Mouse (Mus musculus) lung, embryonic 15.5 days (tissue): ENCODE measurements around the gene Fam71d. TPM values are rescaled to one million over a fixed set of nuclear protein-coding genes. Genes with fewer than 3 reads are reported as not detected.

Experiments
- ATAC-seq: fragments of 200-750 bp; cut with Nextera tagmentation; 2 replicates; pipeline ENCODE4 v1.8.0; 2017; ENCODE audit warnings: moderate number of reproducible peaks, borderline replicate concordance; ENCODE audit not compliant: low FRiP score, low TSS enrichment; ENCODE audit errors: extremely low read depth
- H3K27ac ChIP-seq: fragments of 300-500 bp; sonication (generic); 2 replicates; pipeline ENCODE4 v1.5.1; 2015; ENCODE audit warnings: moderate library complexity, mild to moderate bottlenecking, inconsistent platforms
- H3K27me3 ChIP-seq: fragments of 300-500 bp; sonication (generic); 2 replicates; pipeline ENCODE4 v1.6.1; 2015; ENCODE audit warnings: inconsistent platforms
- H3K36me3 ChIP-seq: fragments of 300-500 bp; sonication (generic); 2 replicates; pipeline ENCODE4 v1.6.1; 2015; ENCODE audit warnings: inconsistent platforms
- H3K4me1 ChIP-seq: fragments of 300-500 bp; sonication (generic); 2 replicates; pipeline ENCODE4 v1.6.1; 2015; ENCODE audit warnings: inconsistent platforms
- H3K4me2 ChIP-seq: fragments of 300-500 bp; sonication (generic); 2 replicates; pipeline ENCODE4 v1.6.1; 2015; ENCODE audit warnings: inconsistent platforms, mild to moderate bottlenecking, moderate library complexity
- H3K4me3 ChIP-seq: fragments of 300-500 bp; sonication (generic); 2 replicates; pipeline ENCODE4 v1.5.1; 2015; ENCODE audit warnings: mild to moderate bottlenecking, inconsistent platforms
- H3K9ac ChIP-seq: fragments of 300-500 bp; sonication (generic); 2 replicates; pipeline ENCODE4 v1.6.1; 2015; ENCODE audit warnings: inconsistent platforms
- H3K9me3 ChIP-seq: fragments of 300-500 bp; sonication (generic); 2 replicates; pipeline ENCODE4 v1.6.1; 2016; ENCODE audit warnings: inconsistent platforms
- WGBS: fragments of 180-500 bp; shearing (Covaris S2); methylation state at CpG from one replicate; pipeline ENCODE4 v1.1.7; 2015; 5-methylcytosine and 5-hydroxymethylcytosine counted together
- polyA plus RNA-seq: library from polyadenylated mRNA; unstranded; fragments of >200 nt; fragmentation: Nextera tagmentation; extraction: Ambion mirVana; gene quantifications from 2 replicates; pipeline ENCODE4 v1.2.1, GENCODE M21; 2015

The Fam71d gene
- polyA plus RNA-seq, 1 experiment from 2014 or later = not detected

DNA sequence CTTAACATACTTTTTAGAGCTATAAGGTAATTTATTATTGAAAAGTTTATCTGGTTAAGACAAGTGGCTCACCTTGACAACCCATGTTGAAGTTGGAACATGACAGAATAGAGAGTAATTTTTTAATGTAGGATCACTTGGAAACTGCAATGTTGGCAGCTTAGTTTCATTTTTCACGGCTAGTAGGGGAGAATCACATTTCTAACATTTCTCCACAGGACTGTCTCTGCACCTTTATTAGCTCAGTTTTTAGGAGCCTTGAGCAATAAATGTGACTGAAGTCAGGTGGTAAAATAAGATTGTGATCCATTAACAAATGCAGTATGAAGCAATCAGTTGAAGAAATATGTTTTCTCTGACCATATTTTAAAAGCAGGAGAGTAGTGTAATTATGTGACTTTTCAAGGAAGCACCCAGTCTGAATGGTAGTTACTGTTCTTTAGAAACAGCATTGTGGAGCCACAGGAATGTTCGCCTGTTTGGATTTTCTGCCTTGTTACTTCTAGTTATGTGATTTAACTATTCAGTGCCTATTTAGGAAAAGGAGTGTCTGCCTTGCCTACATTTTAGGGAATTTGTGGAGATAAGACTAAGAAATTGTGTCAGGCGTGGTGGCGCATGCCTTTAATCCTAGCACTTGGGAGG lies 87.2 kb downstream of the Fam71d start:
- ATAC-seq = no peak
- H3K27ac ChIP-seq = peak overlapping the region; percentile 47; the same call in 1 of the 2 replicates
- H3K4me2 ChIP-seq = no peak overlapping the region

More for the DNA sequence above, 87.2 kb downstream of the Fam71d start:
- Histone ChIP-seq H3K9ac (no peak overlapping the region), H3K4me1 (0 out of 2 replicates have a peak, but pooled peaks cover 8% of the 10 kb centered on the region), H3K36me3 (no peaks in the 10 kb centered on the region), H3K27me3 (no peaks in the 10 kb centered on the region), H3K4me3 (no peak overlapping the region), H3K9me3 (no peaks in the 10 kb centered on the region)
- 60% methylated on average over 4 of the region's 4 CpGs for WGBS

Other genes starting within 250 kb of the Fam71d start
- 21.8 and 26.1 TPM in 2 replicates for gene Mpp5, start 57.4 kb downstream of the Fam71d start, polyA plus RNA-seq
- 51.6 and 56.1 TPM in 2 replicates for gene Atp6v1d, start 170.1 kb downstream of the Fam71d start, polyA plus RNA-seq
- gene Eif2s1, start 170.3 kb downstream of the Fam71d start, polyA plus RNA-seq = 219 and 226 TPM in 2 replicates
- gene Plek2, start 215.4 kb downstream of the Fam71d start, polyA plus RNA-seq = 6.0 and 7.1 TPM in 2 replicates